Mouse (Mus musculus) forebrain, embryonic 14.5 days (tissue): ENCODE measurements at regions not wholly inside any gene's neighbourhood (a gene's known extent, or its start where the extent isn't known, plus 50 kb on each side); places are given as distances from the start of the nearest gene placed in this dataset.
A peak's percentile ranks its signal among the peaks of the same experiment; 100 is the strongest.

Experiments
- ATAC-seq: fragments of 200-750 bp; cut with Nextera tagmentation; 2 replicates; pipeline ENCODE4 v1.8.0; 2017; ENCODE audit warnings: mild to moderate bottlenecking, moderate library complexity
- DNase-seq: peaks from one replicate; pipeline ENCODE4 v3.0.0-alpha.2; 2015; ENCODE audit warnings: low spot score
- H3K27ac ChIP-seq: fragments of 300-500 bp; sonication (generic); 2 replicates; pipeline ENCODE4 v1.5.1; 2014; ENCODE audit warnings: low read depth, mild to moderate bottlenecking, control low read depth, low read length, moderate library complexity
- H3K27me3 ChIP-seq: fragments of 300-500 bp; sonication (generic); replicated peaks from 2 replicates; pipeline ENCODE4 v1.6.1; 2014; ENCODE audit warnings: low read length, control low read depth, mixed read lengths; ENCODE audit not compliant: control insufficient read depth, insufficient read depth
- H3K36me3 ChIP-seq: fragments of 300-500 bp; sonication (generic); 2 replicates; pipeline ENCODE4 v1.6.1; 2014; ENCODE audit warnings: low read length, control low read depth; ENCODE audit not compliant: control insufficient read depth, insufficient read depth
- H3K4me1 ChIP-seq: fragments of 300-500 bp; sonication (generic); 2 replicates; pipeline ENCODE4 v1.6.1; 2014; ENCODE audit warnings: antibody characterized with exemption, low read length, control low read depth; ENCODE audit not compliant: control insufficient read depth, insufficient read depth
- H3K4me2 ChIP-seq: fragments of 300-500 bp; sonication (generic); 2 replicates; pipeline ENCODE4 v1.6.1; 2014; ENCODE audit warnings: mild to moderate bottlenecking, control low read depth, low read length
- H3K4me3 ChIP-seq: fragments of 300-500 bp; sonication (generic); 2 replicates; pipeline ENCODE4 v1.5.1; 2014; ENCODE audit warnings: low read depth, low read length, control low read depth
- H3K9ac ChIP-seq: fragments of 300-500 bp; sonication (generic); 2 replicates; pipeline ENCODE4 v1.6.1; 2014; ENCODE audit warnings: mild to moderate bottlenecking, low read length, control low read depth, moderate library complexity
- H3K9me3 ChIP-seq: fragments of 300-500 bp; sonication (generic); replicated peaks from 2 replicates; pipeline ENCODE4 v1.6.1; 2016; ENCODE audit warnings: low read length, control low read depth, mixed read lengths; ENCODE audit not compliant: control insufficient read depth
- WGBS: fragments of 180-500 bp; shearing (Covaris S2); extraction: QIAGEN DNeasy Blood & Tissue Kit; methylation state at CpG from one replicate; pipeline ENCODE4 v1.1.7; 2014; 5-methylcytosine and 5-hydroxymethylcytosine counted together

- no peak for ATAC-seq
- Histone ChIP-seq H3K9ac (no peak overlapping the region), H3K4me3 (no peak overlapping the region), H3K36me3 (no peaks in the 10 kb centered on the region), H3K4me1 (no peaks in the 10 kb centered on the region), H3K27ac (no peak overlapping the region), H3K27me3 (peaks cover 65% of the 10 kb centered on the region), H3K9me3 (no peaks in the 10 kb centered on the region), H3K4me2 (no peak overlapping the region)
- no peak for DNase-seq
- WGBS = 79% methylated on average over 3 of the region's 3 CpGs
These were observed 79.5 kb upstream of the Msx1 start for GRCm38 (mm10) chr5:37903861-37904260.

- no peak for DNase-seq
- H3K36me3 ChIP-seq = no peaks in the 10 kb centered on the region
- WGBS = 58% methylated on average over 2 of the region's 2 CpGs
- no peaks in the 10 kb centered on the region; the same call in 1 of the 2 replicates for H3K4me1 ChIP-seq
- no peak overlapping the region for H3K27ac ChIP-seq
- peaks cover 72% of the 10 kb centered on the region for H3K27me3 ChIP-seq
- no peak overlapping the region for H3K4me3 ChIP-seq
- ATAC-seq = no peak
- no peaks in the 10 kb centered on the region for H3K9me3 ChIP-seq
- H3K4me2 ChIP-seq = no peak overlapping the region
- H3K9ac ChIP-seq = no peak overlapping the region
These were observed 78.4 kb upstream of the Msx1 start for GRCm38 (mm10) chr5:37902741-37903140.

- Histone ChIP-seq H3K9ac (no peak overlapping the region), H3K27ac (no peak overlapping the region), H3K9me3 (no peaks in the 10 kb centered on the region), H3K4me1 (peaks cover 8% of the 10 kb centered on the region), H3K4me2 (0 out of 2 replicates have a peak overlapping the region, but pooled peaks have one; percentile 10), H3K4me3 (no peak overlapping the region), H3K27me3 (peaks cover 79% of the 10 kb centered on the region), H3K36me3 (no peaks in the 10 kb centered on the region)
- DNase-seq (no peak), ATAC-seq (no peak)
- 1% methylated on average over 16 of the region's 16 CpGs for WGBS
These were observed 77.5 kb upstream of the Msx1 start for GRCm38 (mm10) chr5:37901861-37902291.

- H3K27me3 ChIP-seq = peaks cover 82% of the 10 kb centered on the region
- H3K9ac ChIP-seq = no peak overlapping the region
- ATAC-seq = no peak
- H3K4me3 ChIP-seq = no peak overlapping the region
- peaks cover 10% of the 10 kb centered on the region for H3K4me1 ChIP-seq
- DNase-seq = no peak
- no peak overlapping the region for H3K4me2 ChIP-seq
- no peaks in the 10 kb centered on the region for H3K9me3 ChIP-seq
- H3K27ac ChIP-seq = no peak overlapping the region
- no peaks in the 10 kb centered on the region for H3K36me3 ChIP-seq
- WGBS = 53% methylated on average over 12 of the region's 12 CpGs
These were observed 73.7 kb upstream of the Msx1 start for GRCm38 (mm10) chr5:37898041-37898615.

DNA sequence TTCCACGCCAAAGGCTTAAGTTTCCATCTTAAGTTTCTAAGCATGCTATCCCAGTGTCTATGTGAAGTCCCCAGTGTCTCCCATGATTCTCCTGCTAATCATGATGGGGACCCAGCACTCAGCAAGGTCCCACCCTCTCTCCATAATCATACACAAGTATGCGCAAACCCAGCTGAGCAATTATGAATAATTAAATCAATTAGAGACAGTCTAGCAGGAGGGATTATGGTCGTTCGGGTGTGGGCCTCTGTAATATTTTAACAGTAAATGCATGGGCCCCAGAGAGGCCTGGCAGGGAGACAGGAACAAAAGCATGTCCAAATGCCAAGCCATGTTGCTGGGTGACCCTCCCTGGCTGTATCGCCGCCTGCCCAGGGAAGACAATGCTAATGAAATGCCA is 73.1 kb upstream of the Msx1 start:
- ATAC-seq (0 out of 2 replicates have a peak, but pooled peaks have one; percentile 13), DNase-seq (peak; percentile 35)
- H3K9me3 ChIP-seq = no peaks in the 10 kb centered on the region
- H3K4me2 ChIP-seq = no peak overlapping the region
- no peak overlapping the region for H3K9ac ChIP-seq
- no peak overlapping the region for H3K4me3 ChIP-seq
- no peak overlapping the region for H3K27ac ChIP-seq
- 23% methylated on average over 6 of the region's 6 CpGs for WGBS
- H3K4me1 ChIP-seq = peaks cover 10% of the 10 kb centered on the region
- no peaks in the 10 kb centered on the region for H3K36me3 ChIP-seq
- H3K27me3 ChIP-seq = peaks cover 82% of the 10 kb centered on the region

GRCm38 (mm10) chr5:37895441-37896336 is 71.3 kb upstream of the Msx1 start:
- ATAC-seq = peak; percentile 85
- Histone ChIP-seq H3K27me3 (peaks cover 82% of the 10 kb centered on the region), H3K27ac (no peak overlapping the region; the same call in 1 of the 2 replicates), H3K4me3 (no peak overlapping the region), H3K4me1 (peaks cover 10% of the 10 kb centered on the region), H3K9ac (no peak overlapping the region), H3K36me3 (no peaks in the 10 kb centered on the region), H3K4me2 (0 out of 2 replicates have a peak overlapping the region, but pooled peaks have one; percentile 5), H3K9me3 (no peaks in the 10 kb centered on the region)
- DNase-seq = peak; percentile 89
- 1% methylated on average over 19 of the region's 19 CpGs for WGBS

GRCm38 (mm10) chr5:37893639-37894550 is 69.5 kb upstream of the Msx1 start:
- peak; percentile 14; the same call in 1 of the 2 replicates for ATAC-seq
- Histone ChIP-seq H3K4me3 (peak overlapping the region; percentile 9; the same call in 1 of the 2 replicates), H3K27ac (no peak overlapping the region), H3K4me1 (peaks cover 10% of the 10 kb centered on the region), H3K9ac (peak overlapping the region; percentile 35; the same call in 1 of the 2 replicates), H3K4me2 (peak overlapping the region; percentile 43), H3K27me3 (peaks cover 78% of the 10 kb centered on the region), H3K36me3 (no peaks in the 10 kb centered on the region), H3K9me3 (no peaks in the 10 kb centered on the region)
- DNase-seq = peak; percentile 54
- 2% methylated on average over 36 of the region's 36 CpGs for WGBS

DNA sequence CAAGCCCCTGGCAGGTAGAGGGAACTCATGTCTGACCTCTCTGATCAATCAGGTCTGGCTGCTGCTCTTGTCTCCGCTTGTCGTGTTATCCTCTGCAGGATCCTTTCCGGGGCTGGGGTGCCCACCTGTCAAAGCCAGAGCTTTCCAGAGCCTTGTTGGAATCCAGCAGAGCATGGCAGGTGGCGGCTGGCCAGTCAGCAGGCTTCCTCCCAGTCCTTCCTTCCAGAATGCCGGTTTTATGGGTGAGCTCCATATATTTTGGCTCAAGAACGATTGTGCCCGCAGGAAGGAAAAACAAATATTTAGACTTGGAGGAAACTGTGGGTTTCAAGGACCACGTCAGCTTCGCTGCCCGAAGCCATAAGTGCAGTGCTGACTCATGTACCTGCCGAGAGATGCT is 66.3 kb upstream of the Msx1 start:
- no peak for DNase-seq

More for the DNA sequence above, 66.3 kb upstream of the Msx1 start:
- Histone ChIP-seq H3K27ac (no peak overlapping the region), H3K4me1 (no peaks in the 10 kb centered on the region; the same call in 1 of the 2 replicates), H3K9me3 (no peaks in the 10 kb centered on the region), H3K36me3 (no peaks in the 10 kb centered on the region), H3K4me3 (no peak overlapping the region), H3K4me2 (no peak overlapping the region), H3K27me3 (peaks cover 63% of the 10 kb centered on the region), H3K9ac (no peak overlapping the region)
- no peak for ATAC-seq
- WGBS = 67% methylated on average over 11 of the region's 11 CpGs
